Mouse (Mus musculus) yolk sac, embryonic 10.5 days (tissue): Measurements from ENCODE around the gene Rpgr.

Source experiments
- DNase-seq: peaks from one replicate; pipeline ENCODE4 v3.0.0-alpha.2; 2017; ENCODE audit warnings: low spot score

The Rpgr gene

GRCm38 (mm10) chrX:10073966-10074365 lies 142.8 kb downstream of the Rpgr start:
- DNase-seq = no peak

- DNase-seq = no peak
Observed at GRCm38 (mm10) chrX:10071529-10071928, 145.2 kb downstream of the Rpgr start.

GRCm38 (mm10) chrX:10070689-10071088 lies 146.0 kb downstream of the Rpgr start:
- no peak for DNase-seq

GRCm38 (mm10) chrX:10069405-10069804 lies 147.3 kb downstream of the Rpgr start:
- DNase-seq = no peak

GRCm38 (mm10) chrX:10063781-10064180 lies 152.9 kb downstream of the Rpgr start:
- DNase-seq = no peak

GRCm38 (mm10) chrX:10063361-10063760 lies 153.4 kb downstream of the Rpgr start:
- DNase-seq = no peak

- DNase-seq = no peak
Observed at GRCm38 (mm10) chrX:10062201-10062600, 154.5 kb downstream of the Rpgr start.

GRCm38 (mm10) chrX:10034666-10035065 lies 182.1 kb downstream of the Rpgr start:
- DNase-seq = no peak
